Mouse (Mus musculus) liver, embryonic 14.5 days (tissue): ENCODE data around the gene Numb.

Experiments used
- CTCF ChIP-seq: IDR thresholded peaks from 2 replicates; pipeline ENCODE4 v1.5.1; 2016; ENCODE audit warnings: antibody characterized with exemption, low read depth, control low read depth
- EP300 ChIP-seq: IDR thresholded peaks from 2 replicates; pipeline ENCODE4 v1.6.1; 2016; ENCODE audit warnings: antibody characterized with exemption, low read depth

- TF ChIP-seq CTCF (no peak), EP300 (no peak)
Measured at GRCm38 (mm10) chr12:83833979-83834378, 87.8 kb downstream of the Numb start.
